Mouse (Mus musculus) effector memory CD4-positive, alpha-beta T cell, adult 7 months (primary cell): ENCODE measurements around the gene 1700029I15Rik. TPM values are rescaled to one million over a fixed set of nuclear protein-coding genes. Genes with fewer than 3 reads are reported as not detected.

Experiments
- polyA plus RNA-seq: library from polyadenylated mRNA; unstranded; fragments of 100-300 nt; shearing (Covaris generic); gene quantifications from one replicate; pipeline ENCODE4 v1.2.1, GENCODE M21; 2017

The 1700029I15Rik gene
- 1.6 TPM for polyA plus RNA-seq

GRCm38 (mm10) chr2:92381901-92382588 is at the start of gene 1700029I15Rik:
TSS of gene 1700029I15Rik (plus strand) at chr2:92382538.

GRCm38 (mm10) chr2:92374514-92374913 is 7.8 kb upstream of the 1700029I15Rik start, which contains the start of the genes Pex16 and Large2:
TSS of gene Pex16 (plus strand) at chr2:92374676.
TSS of gene Large2 (minus strand) at chr2:92374869.

GRCm38 (mm10) chr2:92401091-92401561 is 18.8 kb downstream of the 1700029I15Rik start, which contains the start of gene Mapk8ip1:
TSS of gene Mapk8ip1 (minus strand) at chr2:92401263.

GRCm38 (mm10) chr2:92433578-92434374 is 51.4 kb downstream of the 1700029I15Rik start, which contains the start of gene Cry2:
TSS of gene Cry2 (minus strand) at chr2:92434043.

Other genes with a start within 250 kb of the 1700029I15Rik start
- 42.1 TPM for gene Pex16, start 7.9 kb upstream of the 1700029I15Rik start, polyA plus RNA-seq
- gene Large2, start 7.7 kb upstream of the 1700029I15Rik start, polyA plus RNA-seq: not detected
- 0.40 TPM for gene Mapk8ip1, start 18.7 kb downstream of the 1700029I15Rik start, polyA plus RNA-seq
- gene Cry2, start 51.5 kb downstream of the 1700029I15Rik start, polyA plus RNA-seq: 21.9 TPM
- 14.1 TPM for gene Slc35c1, start 78.0 kb downstream of the 1700029I15Rik start, polyA plus RNA-seq
- 0.38 TPM for gene Chst1, start 217.2 kb downstream of the 1700029I15Rik start, polyA plus RNA-seq